Mouse (Mus musculus) Patski (cell line): Measurements from ENCODE around the gene Slc15a1. TPM values are rescaled to one million over a fixed set of nuclear protein-coding genes. Genes with fewer than 3 reads are reported as not detected.

Experiments
- ATAC-seq: fragments of 100-300 bp; one replicate; pipeline ENCODE4 v1.8.0; 2021
- CTCF ChIA-PET: fragments of 350-600 bp; sonication (Branson Sonifier 250); formaldehyde crosslinking; loops from one replicate; lab custom pipeline; 2022; ENCODE audit warnings: inconsistent platforms; lab: Charles Lee
- POLR2A ChIA-PET: fragments of 350-600 bp; sonication (Branson Sonifier 250); formaldehyde crosslinking; loops from one replicate; lab custom pipeline; 2022; ENCODE audit warnings: antibody characterized with exemption, inconsistent platforms; lab: Charles Lee
- DNase-seq: peaks from one replicate; pipeline ENCODE4 v3.0.0-alpha.2; 2011; ENCODE audit warnings: low read depth, low spot score
- H3K27me3 ChIP-seq: fragments of 371-371 bp; one replicate; pipeline ENCODE4 v1.5.1; 2021
- CTCF ChIP-seq: fragments of 100-300 bp; IDR thresholded peaks from one replicate; pipeline ENCODE4 v1.5.1; 2021
- in situ Hi-C: fragments of 300-500 bp; cut with MboI; formaldehyde crosslinking; loops from 3 replicates; pipeline ENCODE4 v1.11.1; 2018; ENCODE audit warnings: low pct_unique_long_range_greater_than_20kb, mixed read lengths
- polyA plus RNA-seq: library from polyadenylated mRNA; unstranded; gene quantifications from one replicate; pipeline ENCODE4 v1.2.3, GENCODE M21; 2021

The Slc15a1 gene
- polyA plus RNA-seq: 0.01 TPM

GRCm38 (mm10) chr14:121504781-121505484 lies at the start of gene Slc15a1:
Slc15a1 (minus strand) TSS chr14:121505252.
- in situ Hi-C loops: no loop called here
- no peak for DNase-seq
- peaks cover 6% of the 10 kb centered on the region for H3K27me3 ChIP-seq
- ChIA-PET POLR2A (interaction anchor here (1.3 kb wide), 1 partner anchor 19 kb away, joined by 4 read pairs; no protein-coding TSS in a partner anchor), CTCF (no interaction called here)
- no peak for ATAC-seq
- TF ChIP-seq CTCF: no peak

GRCm38 (mm10) chr14:121553785-121554184 lies 48.7 kb upstream of the Slc15a1 start:
- ChIA-PET CTCF (no interaction called here), POLR2A (no interaction called here)
- no peak for TF ChIP-seq CTCF
- no peak for ATAC-seq
- in situ Hi-C loops: no loop called here
- no peak for DNase-seq
- no peaks in the 10 kb centered on the region for H3K27me3 ChIP-seq

GRCm38 (mm10) chr14:121552586-121552985 lies 47.5 kb upstream of the Slc15a1 start:
- in situ Hi-C loops: no loop called here
- DNase-seq: no peak
- CTCF ChIA-PET: no interaction called here
- no peaks in the 10 kb centered on the region for H3K27me3 ChIP-seq
- TF ChIP-seq CTCF: no peak
- no peak for ATAC-seq
- POLR2A ChIA-PET: no interaction called here

- no peaks in the 10 kb centered on the region for H3K27me3 ChIP-seq
- CTCF ChIA-PET: interaction anchor here (0.7 to 0.8 kb wide), 2 partner anchors 28 to 72 kb away, joined by 3 read pairs; no protein-coding TSS in a partner anchor
- POLR2A ChIA-PET: no interaction called here
- in situ Hi-C loops: no loop called here
- ATAC-seq (no peak), DNase-seq (no peak)
- TF ChIP-seq CTCF: no peak
Measured at GRCm38 (mm10) chr14:121549834-121550233, 44.8 kb upstream of the Slc15a1 start.

- in situ Hi-C loops: no loop called here
- CTCF ChIA-PET: no interaction called here
- no peaks in the 10 kb centered on the region for H3K27me3 ChIP-seq
- no peak for TF ChIP-seq CTCF
- POLR2A ChIA-PET: no interaction called here
- DNase-seq: no peak
- ATAC-seq: no peak
Measured at GRCm38 (mm10) chr14:121547745-121548144, 42.7 kb upstream of the Slc15a1 start.

GRCm38 (mm10) chr14:121546621-121547020 lies 41.6 kb upstream of the Slc15a1 start:
- CTCF ChIA-PET: no interaction called here
- ATAC-seq: peak; percentile 31
- TF ChIP-seq CTCF: no peak
- POLR2A ChIA-PET: no interaction called here
- in situ Hi-C loops: no loop called here
- no peaks in the 10 kb centered on the region for H3K27me3 ChIP-seq
- DNase-seq: no peak

GRCm38 (mm10) chr14:121545551-121546331 lies 40.7 kb upstream of the Slc15a1 start:
- ChIA-PET CTCF (no interaction called here), POLR2A (interaction anchor here (0.8 kb wide), 1 partner anchor 233 kb away, joined by 5 read pairs; no protein-coding TSS in a partner anchor)
- no peak for TF ChIP-seq CTCF
- H3K27me3 ChIP-seq: no peaks in the 10 kb centered on the region
- no peak for DNase-seq
- ATAC-seq: no peak
- in situ Hi-C loops: no loop called here

- CTCF ChIA-PET: no interaction called here
- ATAC-seq: no peak
- in situ Hi-C loops: no loop called here
Measured at GRCm38 (mm10) chr14:121541262-121541661, 36.2 kb upstream of the Slc15a1 start.

GRCm38 (mm10) chr14:121534501-121534900 lies 29.4 kb upstream of the Slc15a1 start:
- ChIA-PET POLR2A (no interaction called here), CTCF (no interaction called here)
- H3K27me3 ChIP-seq: no peaks in the 10 kb centered on the region
- no peak for ATAC-seq
- in situ Hi-C loops: no loop called here
- no peak for TF ChIP-seq CTCF
- DNase-seq: no peak

More at GRCm38 (mm10) chr14:121541262-121541661, 36.2 kb upstream of the Slc15a1 start:
- no peak for DNase-seq
- POLR2A ChIA-PET: no interaction called here
- TF ChIP-seq CTCF: no peak
- H3K27me3 ChIP-seq: no peaks in the 10 kb centered on the region

GRCm38 (mm10) chr14:121530853-121531252 lies 25.8 kb upstream of the Slc15a1 start:
- no peaks in the 10 kb centered on the region for H3K27me3 ChIP-seq
- no peak for DNase-seq

GRCm38 (mm10) chr14:121527883-121528282 lies 22.8 kb upstream of the Slc15a1 start:
- ChIA-PET POLR2A (no interaction called here), CTCF (no interaction called here)

More at GRCm38 (mm10) chr14:121530853-121531252, 25.8 kb upstream of the Slc15a1 start:
- CTCF ChIA-PET: no interaction called here
- ATAC-seq: no peak
- no peak for TF ChIP-seq CTCF
- POLR2A ChIA-PET: no interaction called here
- in situ Hi-C loops: no loop called here

More at GRCm38 (mm10) chr14:121527883-121528282, 22.8 kb upstream of the Slc15a1 start:
- DNase-seq (no peak), ATAC-seq (no peak)
- H3K27me3 ChIP-seq: no peaks in the 10 kb centered on the region
- in situ Hi-C loops: no loop called here
- no peak for TF ChIP-seq CTCF
